Mouse (Mus musculus): Measurements from ENCODE around the gene Gm39566. TPM values are rescaled to one million over a fixed set of nuclear protein-coding genes. Genes with fewer than 3 reads are reported as not detected.

Gene Gm39566
- total and polyA plus RNA-seq, 3 experiments, result 0.05 TPM; not detected in 2

DNA sequence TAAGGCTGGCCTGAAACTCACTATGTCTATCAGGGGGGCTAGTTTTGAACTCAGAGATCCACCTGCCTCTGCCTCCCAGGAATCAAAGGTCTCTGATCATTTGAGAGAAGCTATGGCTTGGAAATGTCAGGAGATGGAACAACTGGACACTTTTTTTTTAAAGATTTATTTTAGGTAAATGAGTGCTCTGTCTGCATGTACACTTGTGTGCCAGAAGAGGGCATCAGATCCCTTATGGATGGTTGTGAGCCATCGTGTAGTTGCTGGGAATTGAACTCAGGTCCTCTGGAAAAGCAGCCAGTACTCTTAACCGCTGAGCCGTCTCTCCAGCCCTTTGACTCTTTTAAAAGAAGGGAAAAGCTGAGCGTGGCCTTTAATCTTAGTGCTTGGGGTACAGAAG, 8.7 kb downstream of the Gm39566 start:
- no peak overlapping the region for H3K4me3 ChIP-seq (ENCODE audit: low read depth, low read length)
- H3K4me1 ChIP-seq (ENCODE audit: insufficient read depth, low read depth, low read length), result peaks cover 28% of the 10 kb centered on the region
- no peaks in the 10 kb centered on the region for H3K36me3 ChIP-seq (replicated peaks)
- H3K27me3 ChIP-seq (ENCODE audit: insufficient read depth, low read length), result peaks cover 68% of the 10 kb centered on the region
- no peak for TF ChIP-seq POLR2AphosphoS5 (IDR thresholded peaks at IDR 0.05; ENCODE audit: insufficient replicate concordance, low read depth, low read length)
- no peak for TF ChIP-seq CTCF (IDR thresholded peaks at IDR 0.05; ENCODE audit: low read depth, low read length)
- no peak for TF ChIP-seq GATA2 (IDR thresholded peaks at IDR 0.05; ENCODE audit: borderline replicate concordance, low read depth, low read length)
- TF ChIP-seq TAL1 (conservative IDR thresholded peaks at IDR 0.05; ENCODE audit: low read depth, low read length), result no peak
- no peak for TF ChIP-seq GATA1 (IDR thresholded peaks at IDR 0.05; ENCODE audit: borderline replicate concordance, low read length)
- H3K9me3 ChIP-seq (replicated peaks), result no peaks in the 10 kb centered on the region
- DNase-seq (ENCODE audit: low spot score) (no peak), ATAC-seq (ENCODE audit: extremely low read depth, insufficient number of reproducible peaks, low FRiP score, poor library complexity, severe bottlenecking) (no peak)

DNA sequence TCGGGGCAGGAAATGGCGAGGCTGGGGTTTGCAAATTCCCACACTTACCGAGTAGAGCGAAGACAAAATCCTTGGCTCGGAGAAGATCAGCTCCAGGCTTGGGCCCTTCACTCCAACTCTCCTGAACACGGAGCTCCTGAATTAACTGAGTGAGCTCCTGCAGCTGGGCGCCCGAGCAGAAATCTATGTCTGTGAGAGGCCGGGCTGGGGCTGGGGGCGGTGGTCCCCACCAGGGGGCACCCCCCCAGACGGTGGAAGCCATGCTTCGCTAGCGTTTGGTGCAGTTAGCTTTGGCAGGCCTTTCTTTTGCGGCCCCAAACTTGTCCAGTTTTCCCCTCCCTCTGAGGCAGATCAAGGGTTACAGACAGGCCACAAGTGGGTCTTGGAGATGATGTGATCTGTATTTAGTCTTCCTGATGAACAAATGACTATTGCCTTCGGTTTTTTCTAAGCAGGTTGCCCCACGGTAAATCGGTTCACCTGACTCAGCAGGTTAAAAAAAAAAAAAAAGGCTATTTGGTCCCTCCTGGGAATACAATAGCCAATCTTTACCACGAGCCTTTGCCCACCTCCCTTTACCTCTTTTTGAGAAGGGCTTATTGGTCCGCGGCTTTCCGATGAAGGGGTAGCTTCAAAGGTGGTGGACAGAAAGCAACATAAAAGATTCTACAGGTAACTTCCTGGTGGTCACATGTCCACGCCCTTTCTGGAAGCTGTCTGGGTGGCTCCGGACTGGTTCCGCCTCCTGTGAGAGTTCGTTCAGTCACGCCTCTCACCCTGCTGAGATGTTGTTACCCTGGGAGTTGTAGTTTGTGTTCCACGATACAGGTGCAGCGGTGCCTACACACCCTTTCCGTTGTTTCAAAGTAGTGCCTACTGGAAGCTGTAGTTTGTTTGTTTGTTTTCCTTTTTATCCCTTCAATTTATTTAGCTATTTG, 9.9 kb downstream of the Gm39566 start, which contains the start of gene Tmem102:
Gene Tmem102, minus strand, starts transcription at position 653 of the 938 bp plus-strand sequence.
- H3K27me3 ChIP-seq (ENCODE audit: insufficient read depth, low read length), result peaks cover 69% of the 10 kb centered on the region
- DNase-seq (ENCODE audit: low spot score) (no peak), ATAC-seq (ENCODE audit: extremely low read depth, insufficient number of reproducible peaks, low FRiP score, poor library complexity, severe bottlenecking) (no peak)
- no peak for TF ChIP-seq POLR2AphosphoS5 (IDR thresholded peaks at IDR 0.05; ENCODE audit: insufficient replicate concordance, low read depth, low read length)
- no peaks in the 10 kb centered on the region for H3K9me3 ChIP-seq (replicated peaks)
- peaks cover 40% of the 10 kb centered on the region for H3K4me1 ChIP-seq (ENCODE audit: insufficient read depth, low read depth, low read length)
- no peaks in the 10 kb centered on the region for H3K36me3 ChIP-seq (replicated peaks)
- no peak within 1 kb of the TSS for H3K4me3 ChIP-seq (ENCODE audit: low read depth, low read length)

- no peak for DNase-seq (ENCODE audit: low spot score)
- peaks cover 46% of the 10 kb centered on the region for H3K4me1 ChIP-seq (ENCODE audit: insufficient read depth, low read depth, low read length)
Measured at GRCm38 (mm10) chr11:69804652-69804940, 10.5 kb downstream of the Gm39566 start.

GRCm38 (mm10) chr11:69803786-69804651, 11.1 kb downstream of the Gm39566 start:
- TF ChIP-seq TAL1 (conservative IDR thresholded peaks at IDR 0.05; ENCODE audit: low read depth, low read length) (no peak), POLR2AphosphoS5 (IDR thresholded peaks at IDR 0.05; ENCODE audit: insufficient replicate concordance, low read depth, low read length) (no peak), GATA2 (IDR thresholded peaks at IDR 0.05; ENCODE audit: borderline replicate concordance, low read depth, low read length) (no peak), GATA1 (IDR thresholded peaks at IDR 0.05; ENCODE audit: borderline replicate concordance, low read length) (no peak)
- H3K36me3 ChIP-seq (replicated peaks), result no peaks in the 10 kb centered on the region
- DNase-seq (ENCODE audit: low spot score) (peak; percentile 85), ATAC-seq (ENCODE audit: extremely low read depth, insufficient number of reproducible peaks, low FRiP score, poor library complexity, severe bottlenecking) (no peak)
- H3K9me3 ChIP-seq (replicated peaks), result no peaks in the 10 kb centered on the region
- H3K27me3 ChIP-seq (ENCODE audit: insufficient read depth, low read length), result peaks cover 78% of the 10 kb centered on the region
- H3K4me3 ChIP-seq (ENCODE audit: low read depth, low read length), result peak overlapping the region; percentile 70; the same call in 1 of the 2 replicates
- peaks cover 52% of the 10 kb centered on the region for H3K4me1 ChIP-seq (ENCODE audit: insufficient read depth, low read depth, low read length)

More at GRCm38 (mm10) chr11:69804652-69804940, 10.5 kb downstream of the Gm39566 start:
- no peak for TF ChIP-seq CTCF (IDR thresholded peaks at IDR 0.05; ENCODE audit: low read depth, low read length)
- TF ChIP-seq POLR2AphosphoS5 (IDR thresholded peaks at IDR 0.05; ENCODE audit: insufficient replicate concordance, low read depth, low read length), result no peak
- no peak for TF ChIP-seq GATA1 (IDR thresholded peaks at IDR 0.05; ENCODE audit: borderline replicate concordance, low read length)
- TF ChIP-seq TAL1 (conservative IDR thresholded peaks at IDR 0.05; ENCODE audit: low read depth, low read length), result no peak
- TF ChIP-seq GATA2 (IDR thresholded peaks at IDR 0.05; ENCODE audit: borderline replicate concordance, low read depth, low read length), result no peak
- Histone ChIP-seq H3K36me3 (replicated peaks) (no peaks in the 10 kb centered on the region), H3K27me3 (ENCODE audit: insufficient read depth, low read length) (peaks cover 72% of the 10 kb centered on the region), H3K4me3 (ENCODE audit: low read depth, low read length) (no peak overlapping the region), H3K9me3 (replicated peaks) (no peaks in the 10 kb centered on the region)
- ATAC-seq (ENCODE audit: extremely low read depth, insufficient number of reproducible peaks, low FRiP score, poor library complexity, severe bottlenecking), result no peak

DNA sequence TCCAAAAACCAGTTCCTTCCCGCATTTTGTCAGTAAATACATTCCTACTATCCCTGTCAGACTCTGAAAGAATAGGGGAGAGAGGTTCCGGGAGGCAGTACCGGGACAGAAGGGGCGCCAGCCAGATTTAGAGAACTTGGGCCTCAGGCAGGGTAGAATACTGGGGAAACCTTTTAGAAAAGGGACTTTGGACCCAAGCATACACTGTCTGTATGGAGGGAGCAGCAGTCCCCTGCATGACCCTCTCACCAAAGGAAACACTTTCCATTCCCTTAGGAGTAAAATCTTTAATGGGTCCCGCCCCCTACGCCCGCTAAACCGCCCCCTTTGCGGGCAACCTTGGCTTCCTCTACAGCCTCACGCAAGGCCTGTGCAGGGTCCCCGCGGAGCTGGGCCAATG, 11.8 kb downstream of the Gm39566 start:
- no peak for ATAC-seq (ENCODE audit: extremely low read depth, insufficient number of reproducible peaks, low FRiP score, poor library complexity, severe bottlenecking)
- Histone ChIP-seq H3K9me3 (replicated peaks) (no peaks in the 10 kb centered on the region), H3K4me1 (ENCODE audit: insufficient read depth, low read depth, low read length) (peaks cover 55% of the 10 kb centered on the region), H3K4me3 (ENCODE audit: low read depth, low read length) (peak overlapping the region; percentile 70; the same call in 1 of the 2 replicates), H3K27me3 (ENCODE audit: insufficient read depth, low read length) (peaks cover 81% of the 10 kb centered on the region), H3K36me3 (replicated peaks) (peaks cover 2% of the 10 kb centered on the region)
- TF ChIP-seq GATA1 (IDR thresholded peaks at IDR 0.05; ENCODE audit: borderline replicate concordance, low read length), result no peak
- no peak for TF ChIP-seq TAL1 (conservative IDR thresholded peaks at IDR 0.05; ENCODE audit: low read depth, low read length)
- no peak for TF ChIP-seq POLR2AphosphoS5 (IDR thresholded peaks at IDR 0.05; ENCODE audit: insufficient replicate concordance, low read depth, low read length)
- TF ChIP-seq CTCF (IDR thresholded peaks at IDR 0.05; ENCODE audit: low read depth, low read length), result no peak
- TF ChIP-seq GATA2 (IDR thresholded peaks at IDR 0.05; ENCODE audit: borderline replicate concordance, low read depth, low read length), result no peak
- DNase-seq (ENCODE audit: low spot score), result no peak

DNA sequence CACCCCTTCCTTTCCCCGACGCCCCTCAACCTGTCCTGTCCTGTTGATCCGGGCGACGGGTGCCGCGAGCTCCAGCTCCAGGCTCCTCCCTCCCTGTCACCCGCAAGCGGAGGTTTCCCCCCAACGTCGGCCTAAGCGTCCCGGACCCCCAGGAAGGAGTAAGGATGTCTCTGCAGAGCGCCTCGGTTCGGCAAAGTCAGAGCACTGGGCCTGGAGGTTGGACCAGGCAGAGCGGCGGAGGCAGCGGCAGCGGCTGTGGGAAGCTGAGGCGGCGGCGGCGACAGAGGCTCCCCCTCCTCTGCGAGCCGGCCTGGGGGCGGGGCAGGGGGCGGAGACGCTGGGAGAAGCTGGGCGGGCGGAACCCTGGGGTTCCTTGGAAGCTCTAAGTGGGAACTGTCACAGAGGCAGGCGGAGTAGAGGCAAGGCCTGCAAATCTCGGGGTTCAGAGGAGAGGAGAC, 12.4 kb downstream of the Gm39566 start:
- Histone ChIP-seq H3K27me3 (ENCODE audit: insufficient read depth, low read length) (peaks cover 83% of the 10 kb centered on the region), H3K36me3 (replicated peaks) (peaks cover 8% of the 10 kb centered on the region), H3K4me3 (ENCODE audit: low read depth, low read length) (peak overlapping the region; percentile 70), H3K9me3 (replicated peaks) (no peaks in the 10 kb centered on the region), H3K4me1 (ENCODE audit: insufficient read depth, low read depth, low read length) (peaks cover 55% of the 10 kb centered on the region)
- no peak for TF ChIP-seq GATA2 (IDR thresholded peaks at IDR 0.05; ENCODE audit: borderline replicate concordance, low read depth, low read length)
- TF ChIP-seq POLR2AphosphoS5 (IDR thresholded peaks at IDR 0.05; ENCODE audit: insufficient replicate concordance, low read depth, low read length), result no peak
- no peak for TF ChIP-seq TAL1 (conservative IDR thresholded peaks at IDR 0.05; ENCODE audit: low read depth, low read length)
- no peak for TF ChIP-seq CTCF (IDR thresholded peaks at IDR 0.05; ENCODE audit: low read depth, low read length)
- no peak for TF ChIP-seq GATA1 (IDR thresholded peaks at IDR 0.05; ENCODE audit: borderline replicate concordance, low read length)
- ATAC-seq (ENCODE audit: extremely low read depth, insufficient number of reproducible peaks, low FRiP score, poor library complexity, severe bottlenecking) (0 out of 2 replicates have a peak, but pooled peaks have one; percentile 49), DNase-seq (ENCODE audit: low spot score) (peak; percentile 78)

Data from G1E (cell line).